Mouse (Mus musculus) liver, embryonic 14.5 days (tissue): ENCODE data around the gene Kcnk6. TPM values are rescaled to one million over a fixed set of nuclear protein-coding genes. Genes with fewer than 3 reads are reported as not detected.
"Not testable (repeated sequence)": the region's sequence is repeated elsewhere in the genome, so short reads cannot be mapped to it uniquely, and the experiment has no call there.

Experiments
- ATAC-seq: fragments of 200-750 bp; cut with Nextera tagmentation; 2 replicates; pipeline ENCODE4 v1.8.0; 2017; ENCODE audit warnings: moderate number of reproducible peaks, mild to moderate bottlenecking, moderate library complexity; ENCODE audit not compliant: insufficient read depth
- DNase-seq, 3 experiments: peaks; one replicate each; pipeline ENCODE4 v3.0.0-alpha.2; 2012 to 2013; ENCODE audit warnings: low read depth in 3 of 3, low spot score in 3 of 3
- H3K27ac ChIP-seq: fragments of 300-500 bp; sonication (generic); 2 replicates; pipeline ENCODE4 v1.5.1; 2014; ENCODE audit warnings: moderate library complexity, mild to moderate bottlenecking, control low read depth, inconsistent platforms
- H3K27me3 ChIP-seq: fragments of 300-500 bp; sonication (generic); 2 replicates; pipeline ENCODE4 v1.6.1; 2014; ENCODE audit warnings: mild to moderate bottlenecking, low read length, moderate library complexity; ENCODE audit not compliant: control insufficient read depth, insufficient read depth
- H3K36me3 ChIP-seq: fragments of 300-500 bp; sonication (generic); replicated peaks from 2 replicates; pipeline ENCODE4 v1.6.1; 2014; ENCODE audit warnings: low read depth; ENCODE audit not compliant: control insufficient read depth, insufficient read depth
- H3K4me1 ChIP-seq, 2 experiments: fragments of 200-500 bp in 1 of 2; fragments of 300-500 bp in 1 of 2; sonication (generic) in 1 of 2; replicated peaks; 2 replicates each; pipeline ENCODE4 v1.6.1; 2012 to 2014; ENCODE audit warnings: antibody characterized with exemption in 1 of 2, inconsistent platforms in 1 of 2, low read length in 1 of 2; ENCODE audit not compliant: control insufficient read depth in 2 of 2, insufficient read depth in 2 of 2
- H3K4me2 ChIP-seq: fragments of 300-500 bp; sonication (generic); 2 replicates; pipeline ENCODE4 v1.6.1; 2014; ENCODE audit warnings: low read depth, mild to moderate bottlenecking, control low read depth, moderate library complexity
- H3K4me3 ChIP-seq, 2 experiments: fragments of 200-500 bp in 1 of 2; fragments of 300-500 bp in 1 of 2; sonication (generic) in 1 of 2; 2 replicates each; pipeline ENCODE4 v1.5.1; 2012 to 2014; ENCODE audit warnings: low read depth in 2 of 2, low read length in 2 of 2, mild to moderate bottlenecking in 2 of 2, control low read depth in 1 of 2, inconsistent platforms in 1 of 2, moderate library complexity in 1 of 2; ENCODE audit not compliant: insufficient read depth in 1 of 2
- H3K9ac ChIP-seq: fragments of 300-500 bp; sonication (generic); replicated peaks from 2 replicates; pipeline ENCODE4 v1.6.1; 2014; ENCODE audit warnings: mild to moderate bottlenecking, control low read depth, moderate library complexity
- H3K9me3 ChIP-seq: fragments of 300-500 bp; sonication (generic); 2 replicates; pipeline ENCODE4 v1.6.1; 2016; ENCODE audit warnings: low read length, mixed read lengths; ENCODE audit not compliant: control insufficient read depth
- CTCF ChIP-seq: IDR thresholded peaks from 2 replicates; pipeline ENCODE4 v1.5.1; 2016; ENCODE audit warnings: antibody characterized with exemption, low read depth, control low read depth
- EP300 ChIP-seq: IDR thresholded peaks from 2 replicates; pipeline ENCODE4 v1.6.1; 2016; ENCODE audit warnings: antibody characterized with exemption, low read depth
- WGBS: fragments of 180-500 bp; shearing (Covaris S2); extraction: QIAGEN DNeasy Blood & Tissue Kit; methylation state at CpG from one replicate; pipeline ENCODE4 v1.1.7; 2014; ENCODE audit not compliant: insufficient replicate concordance; 5-methylcytosine and 5-hydroxymethylcytosine counted together
- polyA plus RNA-seq, 2 experiments: library from polyadenylated mRNA; depleted of rRNA in 1 of 2; stranded (reverse) in 1 of 2; unstranded in 1 of 2; fragments of >200 nt; fragmentation: Nextera tagmentation in 1 of 2; extraction: Ambion mirVana in 1 of 2; gene quantifications; 2 replicates each; pipeline versions ENCODE4 v1.2.1 to v1.2.3; 2012 to 2014

Gene Kcnk6
- polyA plus RNA-seq, 2 experiments, result 0.55 to 2.4 TPM

GRCm38 (mm10) chr7:29214846-29215245 lies 17.5 kb downstream of the Kcnk6 start:
- ATAC-seq, result no peak
- TF ChIP-seq EP300 (no peak), CTCF (no peak)

GRCm38 (mm10) chr7:29214236-29214635 lies 18.1 kb downstream of the Kcnk6 start:
- Histone ChIP-seq H3K27me3 (no peaks in the 10 kb centered on the region), H3K9me3 (no peaks in the 10 kb centered on the region), H3K27ac (no peak overlapping the region), H3K4me2 (no peak overlapping the region), H3K9ac (no peak overlapping the region), H3K4me3 (no peak overlapping the region), H3K4me1 (peaks cover 0 to 11% of the 10 kb centered on the region in 2 experiments; a peak in 2 of 4 replicates), H3K36me3 (no peaks in the 10 kb centered on the region)
- no peak for ATAC-seq
- no peak for DNase-seq
- no peak for TF ChIP-seq EP300
- TF ChIP-seq CTCF, result no peak
- 44% methylated on average over 2 of the region's 2 CpGs for WGBS

More at GRCm38 (mm10) chr7:29214846-29215245, 17.5 kb downstream of the Kcnk6 start:
- Histone ChIP-seq H3K9ac (no peak overlapping the region), H3K27me3 (no peaks in the 10 kb centered on the region), H3K9me3 (peaks cover 2% of the 10 kb centered on the region; the same call in 1 of the 2 replicates), H3K27ac (no peak overlapping the region), H3K4me1 (peaks cover 0 to 11% of the 10 kb centered on the region in 2 experiments; a peak in 2 of 4 replicates), H3K4me3 (no peak overlapping the region), H3K4me2 (no peak overlapping the region), H3K36me3 (no peaks in the 10 kb centered on the region)
- no peak for DNase-seq
- 60% methylated on average over 15 of the region's 15 CpGs for WGBS

GRCm38 (mm10) chr7:29213675-29214082 lies 18.6 kb downstream of the Kcnk6 start, which contains the start of gene Catsperg1:
Catsperg1 (minus strand) TSS chr7:29214035.
- peaks cover 0 to 11% of the 10 kb centered on the region in 2 experiments; a peak in 2 of 4 replicates for H3K4me1 ChIP-seq
- 23% methylated on average over 20 of the region's 20 CpGs for WGBS
- DNase-seq (no peak), ATAC-seq (no peak)
- no peak within 1 kb of the TSS for H3K4me3 ChIP-seq
- no peak within 1 kb of the TSS for H3K4me2 ChIP-seq
- TF ChIP-seq CTCF, result no peak
- no peak for TF ChIP-seq EP300
- no peaks in the 10 kb centered on the region for H3K9me3 ChIP-seq
- H3K9ac ChIP-seq, result no peak within 1 kb of the TSS
- no peaks in the 10 kb centered on the region for H3K27me3 ChIP-seq
- H3K27ac ChIP-seq, result no peak within 1 kb of the TSS
- no peaks in the 10 kb centered on the region for H3K36me3 ChIP-seq

GRCm38 (mm10) chr7:29212775-29213560 lies 19.3 kb downstream of the Kcnk6 start:
- H3K36me3 ChIP-seq, ATAC-seq, H3K4me2 ChIP-seq, H3K9ac ChIP-seq, H3K9me3 ChIP-seq, H3K27me3 ChIP-seq, H3K27ac ChIP-seq, H3K4me3 ChIP-seq, DNase-seq: not testable (repeated sequence)
- H3K4me1 ChIP-seq, result peaks cover 0 to 11% of the 10 kb centered on the region in 2 experiments; a peak in 2 of 4 replicates
- WGBS, result 36% methylated on average over 40 of the region's 40 CpGs

GRCm38 (mm10) chr7:29212199-29212765 lies 20.0 kb downstream of the Kcnk6 start:
- Histone ChIP-seq H3K27me3 (no peaks in the 10 kb centered on the region), H3K9ac (no peak overlapping the region), H3K36me3 (no peaks in the 10 kb centered on the region), H3K4me1 (peaks cover 0 to 11% of the 10 kb centered on the region in 2 experiments; a peak in 2 of 4 replicates), H3K4me2 (peak overlapping the region; percentile 58), H3K9me3 (no peaks in the 10 kb centered on the region), H3K27ac (no peak overlapping the region), H3K4me3 (peak overlapping the region in 1 of 2 experiments; percentile 45; a peak in 1 of 4 replicates)
- TF ChIP-seq EP300 (no peak), CTCF (no peak)
- DNase-seq, result peak; percentile 15 to 44 (median 37)
- ATAC-seq, result no peak
- 17% methylated on average over 26 of the region's 26 CpGs for WGBS
